Mouse (Mus musculus) embryonic facial prominence, embryonic 10.5 days (tissue): ENCODE results near the gene Wfikkn1. TPM values are rescaled to one million over a fixed set of nuclear protein-coding genes. Genes with fewer than 3 reads are reported as not detected.

Experiments used
- DNase-seq: peaks from one replicate; pipeline ENCODE4 v3.0.0-alpha.2; 2017; ENCODE audit warnings: low spot score
- H3K27ac ChIP-seq: fragments of 300-500 bp; sonication (generic); replicated peaks from 2 replicates; pipeline ENCODE4 v1.5.1; 2016; ENCODE audit warnings: mild to moderate bottlenecking
- H3K27me3 ChIP-seq: fragments of 300-500 bp; sonication (generic); replicated peaks from 2 replicates; pipeline ENCODE4 v1.6.1; 2016; ENCODE audit warnings: low read depth, mild to moderate bottlenecking; ENCODE audit not compliant: poor library complexity, severe bottlenecking
- H3K36me3 ChIP-seq: fragments of 300-500 bp; sonication (generic); replicated peaks from 2 replicates; pipeline ENCODE4 v1.6.1; 2016; ENCODE audit warnings: mild to moderate bottlenecking, moderate library complexity
- H3K4me1 ChIP-seq: fragments of 300-500 bp; sonication (generic); 2 replicates; pipeline ENCODE4 v1.6.1; 2016
- H3K4me3 ChIP-seq: fragments of 300-500 bp; sonication (generic); 2 replicates; pipeline ENCODE4 v1.5.1; 2016; ENCODE audit warnings: mild to moderate bottlenecking, moderate library complexity
- H3K9me3 ChIP-seq: fragments of 300-500 bp; sonication (generic); 2 replicates; pipeline ENCODE4 v1.6.1; 2016; ENCODE audit warnings: mild to moderate bottlenecking
- WGBS: fragments of 180-500 bp; shearing (Covaris S2); methylation state at CpG from one replicate; pipeline ENCODE4 v1.1.7; 2016; 5-methylcytosine and 5-hydroxymethylcytosine counted together
- polyA plus RNA-seq: library from polyadenylated mRNA; unstranded; fragments of >200 nt; fragmentation: Nextera tagmentation; extraction: Ambion mirVana; gene quantifications from 2 replicates; pipeline ENCODE4 v1.2.1, GENCODE M21; 2016

Wfikkn1 gene
- polyA plus RNA-seq, 1 experiment from 2014 or later, result 7.8 TPM

- Histone ChIP-seq H3K4me1 (peaks cover 93% of the 10 kb centered on the region), H3K9me3 (no peaks in the 10 kb centered on the region), H3K27ac (peak overlapping the region; percentile 89), H3K27me3 (no peaks in the 10 kb centered on the region), H3K36me3 (peaks cover 69% of the 10 kb centered on the region), H3K4me3 (peak overlapping the region; percentile 36)
- DNase-seq, result peak; percentile 66
- WGBS, result 10% methylated on average over 4 of the region's 4 CpGs
These were observed 1.0 kb upstream of the Wfikkn1 start for GRCm38 (mm10) chr17:25881691-25882090.

- DNase-seq, result peak; percentile 79
- 2% methylated on average over 5 of the region's 5 CpGs for WGBS
- H3K27ac ChIP-seq, result peak overlapping the region; percentile 89
- peaks cover 99% of the 10 kb centered on the region for H3K4me1 ChIP-seq
- H3K27me3 ChIP-seq, result no peaks in the 10 kb centered on the region
- peaks cover 67% of the 10 kb centered on the region for H3K36me3 ChIP-seq
- H3K9me3 ChIP-seq, result no peaks in the 10 kb centered on the region
- H3K4me3 ChIP-seq, result peak overlapping the region; percentile 36
These were observed 419 bp upstream of the Wfikkn1 start for GRCm38 (mm10) chr17:25880913-25881641.

GRCm38 (mm10) chr17:25879750-25880149 is 908 bp downstream of the Wfikkn1 start:
- WGBS, result 71% methylated on average over 8 of the region's 8 CpGs
- H3K4me1 ChIP-seq, result peaks cover 91% of the 10 kb centered on the region
- no peaks in the 10 kb centered on the region for H3K9me3 ChIP-seq
- H3K4me3 ChIP-seq, result peak overlapping the region; percentile 36
- H3K27me3 ChIP-seq, result no peaks in the 10 kb centered on the region
- H3K36me3 ChIP-seq, result peaks cover 59% of the 10 kb centered on the region
- H3K27ac ChIP-seq, result peak overlapping the region; percentile 89
- no peak for DNase-seq

DNA sequence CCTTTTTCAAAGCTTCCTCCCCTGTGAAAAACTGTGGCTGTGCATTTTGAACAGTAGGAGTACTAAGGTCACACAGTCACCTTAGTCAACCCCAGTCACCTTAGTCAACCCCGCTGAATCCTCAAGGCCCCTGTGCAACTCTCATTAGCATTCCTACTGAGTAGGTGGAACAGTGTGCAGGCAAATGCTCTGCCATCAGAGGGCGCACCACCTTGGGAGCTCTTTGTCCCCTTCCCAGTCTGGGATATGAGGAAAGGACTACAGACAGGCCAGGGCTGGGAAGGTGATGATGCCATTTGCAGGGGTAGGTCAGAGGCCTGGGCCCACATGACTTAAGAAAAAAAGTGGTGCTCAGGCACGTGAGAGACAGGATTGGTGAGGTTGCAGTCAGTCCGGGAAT is 1.4 kb downstream of the Wfikkn1 start:
- peak overlapping the region; percentile 89 for H3K27ac ChIP-seq
- H3K4me1 ChIP-seq, result peaks cover 88% of the 10 kb centered on the region
- no peaks in the 10 kb centered on the region for H3K9me3 ChIP-seq
- peaks cover 54% of the 10 kb centered on the region for H3K36me3 ChIP-seq
- 49% methylated on average over 4 of the region's 4 CpGs for WGBS
- peak; percentile 54 for DNase-seq
- H3K4me3 ChIP-seq, result peak overlapping the region; percentile 36
- H3K27me3 ChIP-seq, result no peaks in the 10 kb centered on the region

- Histone ChIP-seq H3K9me3 (no peaks in the 10 kb centered on the region), H3K27ac (peak overlapping the region; percentile 89), H3K4me3 (peak overlapping the region; percentile 36), H3K27me3 (no peaks in the 10 kb centered on the region), H3K36me3 (peaks cover 49% of the 10 kb centered on the region), H3K4me1 (peaks cover 88% of the 10 kb centered on the region)
- DNase-seq, result no peak
- 89% methylated on average over 19 of the region's 19 CpGs for WGBS
These were observed 2.0 kb downstream of the Wfikkn1 start for GRCm38 (mm10) chr17:25878611-25879180.

- peaks cover 41% of the 10 kb centered on the region for H3K36me3 ChIP-seq
- H3K4me1 ChIP-seq, result peaks cover 85% of the 10 kb centered on the region
- H3K27me3 ChIP-seq, result no peaks in the 10 kb centered on the region
- 94% methylated on average over 32 of the region's 32 CpGs for WGBS
- H3K9me3 ChIP-seq, result no peaks in the 10 kb centered on the region
- DNase-seq, result no peak
- H3K4me3 ChIP-seq, result no peak overlapping the region
- H3K27ac ChIP-seq, result no peak overlapping the region
These were observed 2.7 kb downstream of the Wfikkn1 start for GRCm38 (mm10) chr17:25877741-25878610.

DNA sequence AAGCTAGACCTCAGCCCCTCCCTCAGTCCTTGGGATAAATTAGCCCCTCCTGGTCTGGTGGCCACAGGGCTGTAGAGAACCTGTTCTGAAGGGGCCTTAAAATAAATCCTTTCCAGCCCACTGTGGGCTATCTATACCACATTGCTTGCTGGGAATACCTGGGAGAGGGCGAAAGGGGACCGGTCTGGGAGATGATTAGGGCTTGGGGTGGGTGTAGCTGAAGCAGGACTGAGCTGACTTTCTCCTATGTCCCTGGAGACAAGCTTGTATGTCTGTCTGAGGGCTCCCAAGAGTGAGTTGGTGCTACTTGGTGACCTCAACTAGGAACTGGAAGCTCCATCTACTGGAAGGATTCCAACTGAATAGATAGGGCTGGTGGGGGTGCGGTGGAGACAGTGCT is 3.6 kb downstream of the Wfikkn1 start:
- Histone ChIP-seq H3K36me3 (peaks cover 32% of the 10 kb centered on the region), H3K4me3 (peak overlapping the region; percentile 73), H3K4me1 (peaks cover 80% of the 10 kb centered on the region), H3K27ac (no peak overlapping the region), H3K27me3 (no peaks in the 10 kb centered on the region), H3K9me3 (no peaks in the 10 kb centered on the region)
- 89% methylated on average over 3 of the region's 3 CpGs for WGBS
- no peak for DNase-seq

GRCm38 (mm10) chr17:25876347-25876915 is 4.2 kb downstream of the Wfikkn1 start:
- peak overlapping the region; percentile 91 for H3K27ac ChIP-seq
- 48% methylated on average over 10 of the region's 10 CpGs for WGBS
- no peaks in the 10 kb centered on the region for H3K27me3 ChIP-seq
- peak overlapping the region; percentile 73 for H3K4me3 ChIP-seq
- H3K9me3 ChIP-seq, result no peaks in the 10 kb centered on the region
- peaks cover 74% of the 10 kb centered on the region for H3K4me1 ChIP-seq
- DNase-seq, result no peak
- H3K36me3 ChIP-seq, result peaks cover 32% of the 10 kb centered on the region

DNA sequence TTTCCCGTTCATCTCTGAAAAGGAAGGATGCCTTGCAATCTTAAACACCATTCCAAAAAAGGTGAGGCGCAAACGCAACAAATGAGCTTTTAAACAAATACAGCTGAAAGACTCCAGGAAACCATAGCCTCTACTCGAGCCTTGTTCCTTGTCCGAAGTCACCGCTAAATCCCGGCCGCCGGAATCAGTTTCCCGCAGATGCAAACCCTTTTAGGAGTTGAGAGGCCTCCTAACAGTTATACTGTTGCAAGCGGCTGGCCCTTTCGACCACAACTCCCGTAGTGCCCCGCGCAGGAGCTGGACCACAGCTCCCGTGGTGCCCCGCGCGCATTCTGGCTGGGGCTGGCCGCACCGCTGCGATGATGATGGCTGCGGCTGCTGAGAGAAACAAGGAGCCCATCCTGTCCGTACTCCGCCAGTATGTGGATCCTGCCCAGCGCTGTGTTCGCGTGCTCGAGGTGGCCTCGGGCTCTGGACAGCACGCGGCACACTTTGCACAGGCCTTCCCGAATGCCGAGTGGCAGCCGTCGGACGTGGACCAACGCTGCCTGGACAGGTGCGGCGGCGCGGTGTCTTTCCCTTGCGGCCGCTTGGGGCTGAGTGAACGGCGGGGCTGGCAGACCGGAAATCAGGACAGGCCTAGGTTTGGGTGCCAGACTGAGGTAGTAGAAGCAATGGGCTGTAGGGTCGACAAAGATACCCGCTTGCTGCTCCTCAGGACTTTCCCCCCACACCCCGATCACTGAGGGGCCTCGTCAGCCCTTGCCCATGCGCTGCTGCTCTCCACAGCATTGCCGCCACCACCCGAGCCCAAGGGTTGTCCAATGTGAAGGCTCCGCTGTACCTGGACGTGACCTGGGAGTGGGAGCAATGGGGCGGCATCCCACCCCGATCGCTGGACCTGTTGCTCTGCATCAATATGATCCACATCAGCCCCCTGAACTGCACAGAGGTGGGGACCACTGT is 5.2 kb downstream of the Wfikkn1 start:
- Histone ChIP-seq H3K36me3 (peaks cover 32% of the 10 kb centered on the region), H3K27me3 (no peaks in the 10 kb centered on the region), H3K9me3 (no peaks in the 10 kb centered on the region), H3K27ac (peak overlapping the region; percentile 91), H3K4me1 (peaks cover 64% of the 10 kb centered on the region), H3K4me3 (peak overlapping the region; percentile 73)
- peak; percentile 93 for DNase-seq
- WGBS, result 2% methylated on average over 59 of the region's 59 CpGs

GRCm38 (mm10) chr17:25874721-25875170 is 5.9 kb downstream of the Wfikkn1 start, which contains the start of gene Mettl26:
TSS of gene Mettl26 (plus strand) at chr17:25875074.
- H3K27me3 ChIP-seq, result no peaks in the 10 kb centered on the region
- peaks cover 57% of the 10 kb centered on the region for H3K4me1 ChIP-seq
- peak within 1 kb of the TSS; percentile 73 for H3K4me3 ChIP-seq
- peaks cover 29% of the 10 kb centered on the region for H3K36me3 ChIP-seq
- no peaks in the 10 kb centered on the region for H3K9me3 ChIP-seq
- H3K27ac ChIP-seq, result peak within 1 kb of the TSS; percentile 91
- DNase-seq, result peak; percentile 92
- WGBS, result under 1% methylated on average over 25 of the region's 25 CpGs

DNA sequence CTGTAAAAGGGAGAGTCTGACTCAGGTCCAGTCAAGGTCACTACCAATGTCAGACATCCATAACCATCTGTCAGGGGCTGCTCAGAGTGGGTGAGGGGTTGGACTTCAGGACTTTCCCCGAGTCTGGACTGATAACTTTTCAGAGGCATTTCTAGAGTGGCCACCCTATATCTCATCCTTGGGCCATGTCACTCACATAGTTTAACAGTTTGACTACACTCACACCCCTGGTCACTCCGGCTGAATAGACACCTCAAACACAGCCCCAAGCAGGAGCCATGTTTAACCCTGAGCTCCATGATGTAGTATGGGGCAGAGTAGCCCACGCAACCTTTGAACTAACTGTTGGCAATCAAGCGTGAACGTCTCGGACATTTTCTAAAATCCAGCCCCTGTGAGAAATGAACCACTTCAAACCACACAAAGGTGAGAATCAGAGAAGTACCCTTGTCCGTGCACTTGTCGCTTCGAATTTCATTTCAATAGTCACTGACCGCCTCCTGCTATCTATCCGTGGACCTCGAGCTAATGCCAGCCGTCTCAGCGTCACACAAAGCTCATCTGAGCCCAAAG is 6.4 kb downstream of the Wfikkn1 start:
- Histone ChIP-seq H3K4me1 (peaks cover 56% of the 10 kb centered on the region), H3K4me3 (peak overlapping the region; percentile 73), H3K36me3 (peaks cover 24% of the 10 kb centered on the region), H3K27me3 (no peaks in the 10 kb centered on the region), H3K27ac (peak overlapping the region; percentile 91), H3K9me3 (no peaks in the 10 kb centered on the region)
- DNase-seq, result no peak
- 9% methylated on average over 14 of the region's 14 CpGs for whole genome bisulfite sequencing
